Mouse (Mus musculus) midbrain, embryonic 12.5 days (tissue): ENCODE results near the gene Ubxn1. TPM values are rescaled to one million over a fixed set of nuclear protein-coding genes. Genes with fewer than 3 reads are reported as not detected.
A peak's percentile ranks its signal among the peaks of the same experiment; 100 is the strongest.

ENCODE experiments used
- ATAC-seq: fragments of 200-750 bp; cut with Nextera tagmentation; 2 replicates; pipeline ENCODE4 v1.8.0; 2017; ENCODE audit warnings: low read depth, moderate TSS enrichment, moderate library complexity; ENCODE audit not compliant: low FRiP score
- H3K27ac ChIP-seq: fragments of 300-500 bp; sonication (generic); replicated peaks from 2 replicates; pipeline ENCODE4 v1.5.1; 2016; ENCODE audit warnings: mild to moderate bottlenecking
- H3K27me3 ChIP-seq: fragments of 300-500 bp; sonication (generic); 2 replicates; pipeline ENCODE4 v1.6.1; 2016; ENCODE audit warnings: mild to moderate bottlenecking
- H3K36me3 ChIP-seq: fragments of 300-500 bp; sonication (generic); 2 replicates; pipeline ENCODE4 v1.6.1; 2016
- H3K4me1 ChIP-seq: fragments of 300-500 bp; sonication (generic); 2 replicates; pipeline ENCODE4 v1.6.1; 2016
- H3K4me2 ChIP-seq: fragments of 300-500 bp; sonication (generic); replicated peaks from 2 replicates; pipeline ENCODE4 v1.6.1; 2016; ENCODE audit warnings: mild to moderate bottlenecking, moderate library complexity
- H3K4me3 ChIP-seq: fragments of 300-500 bp; sonication (generic); 2 replicates; pipeline ENCODE4 v1.5.1; 2016; ENCODE audit warnings: mild to moderate bottlenecking
- H3K9ac ChIP-seq: fragments of 300-500 bp; sonication (generic); replicated peaks from 2 replicates; pipeline ENCODE4 v1.6.1; 2016; ENCODE audit warnings: mild to moderate bottlenecking, moderate library complexity
- H3K9me3 ChIP-seq: fragments of 300-500 bp; sonication (generic); 2 replicates; pipeline ENCODE4 v1.6.1; 2016; ENCODE audit warnings: mild to moderate bottlenecking
- WGBS: fragments of 180-500 bp; shearing (Covaris S2); methylation state at CpG from one replicate; pipeline ENCODE4 v1.1.7; 2016; 5-methylcytosine and 5-hydroxymethylcytosine counted together
- polyA plus RNA-seq: library from polyadenylated mRNA; unstranded; fragments of >200 nt; fragmentation: Nextera tagmentation; extraction: Ambion mirVana; gene quantifications from 2 replicates; pipeline ENCODE4 v1.2.1, GENCODE M21; 2016

Gene Ubxn1
- polyA plus RNA-seq, 1 experiment from 2014 or later: 175 TPM

DNA sequence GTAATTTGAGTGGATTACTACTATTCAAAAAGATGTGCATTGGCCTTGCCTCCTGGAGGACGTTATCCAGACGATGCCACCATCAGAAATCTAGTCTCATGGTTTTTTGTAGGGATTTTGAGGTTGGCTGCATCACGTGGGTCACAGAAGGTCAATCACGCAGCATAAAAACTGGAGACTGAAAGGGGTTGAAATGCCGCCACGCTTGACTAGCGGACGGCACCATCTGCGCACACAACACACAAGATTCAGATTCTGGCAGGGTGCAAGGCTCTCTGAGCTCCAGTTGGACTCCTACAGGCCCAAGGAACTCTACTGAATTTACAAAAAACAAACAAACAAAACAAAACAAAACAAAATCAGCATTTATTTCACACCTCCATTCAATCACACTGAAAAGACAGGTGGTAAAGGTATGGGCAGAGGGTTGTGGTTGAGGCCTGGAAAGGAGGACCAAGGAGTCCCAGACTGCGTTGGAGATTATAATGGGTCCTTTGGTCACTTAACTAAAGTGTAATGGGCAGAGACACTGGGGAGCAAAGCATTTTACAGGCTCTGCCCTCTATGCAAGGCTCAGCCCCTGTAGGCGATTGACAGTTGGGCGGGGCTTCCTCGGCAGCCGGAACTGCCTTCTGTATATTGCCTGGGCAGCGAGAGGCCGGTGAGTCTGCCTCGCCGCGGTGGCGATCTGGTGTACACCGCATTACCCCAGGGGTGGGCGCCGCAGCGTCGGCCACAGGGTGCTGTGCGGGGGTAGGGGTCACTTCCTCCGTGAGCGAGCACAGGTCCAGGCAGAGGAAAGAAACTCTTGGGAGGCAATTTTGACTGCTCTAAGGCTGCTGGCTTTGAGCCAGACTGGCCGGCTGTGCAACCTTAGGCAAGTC lies 31.1 kb upstream of the Ubxn1 start:
- 17% methylated on average over 29 of the region's 29 CpGs for WGBS
- Histone ChIP-seq H3K9me3 (no peaks in the 10 kb centered on the region), H3K4me3 (peak overlapping the region; percentile 59), H3K36me3 (peaks cover 27% of the 10 kb centered on the region), H3K27me3 (no peaks in the 10 kb centered on the region), H3K4me1 (peaks cover 28% of the 10 kb centered on the region), H3K4me2 (peak overlapping the region; percentile 73), H3K9ac (peak overlapping the region; percentile 72), H3K27ac (peak overlapping the region; percentile 97)
- peak; percentile 42 for ATAC-seq

DNA sequence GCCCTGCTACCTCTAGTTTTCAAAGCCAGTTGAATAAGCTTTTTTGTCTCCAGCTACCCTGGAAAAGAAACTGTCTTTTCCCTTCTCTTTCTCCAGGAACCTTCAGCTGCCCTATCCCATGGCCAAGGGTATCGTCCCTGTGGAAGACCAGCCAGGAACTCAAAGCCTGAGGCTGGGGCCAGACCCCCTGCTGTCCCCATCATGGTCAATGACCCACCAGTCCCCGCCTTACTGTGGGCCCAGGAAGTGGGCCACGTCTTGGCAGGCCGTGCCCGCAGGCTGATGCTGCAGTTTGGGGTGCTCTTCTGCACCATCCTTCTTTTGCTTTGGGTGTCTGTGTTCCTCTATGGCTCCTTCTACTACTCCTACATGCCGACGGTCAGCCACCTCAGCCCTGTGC lies 30.3 kb upstream of the Ubxn1 start:
- no peak overlapping the region for H3K27ac ChIP-seq
- peaks cover 28% of the 10 kb centered on the region for H3K4me1 ChIP-seq
- H3K9me3 ChIP-seq: no peaks in the 10 kb centered on the region
- 88% methylated on average over 7 of the region's 7 CpGs for WGBS
- H3K9ac ChIP-seq: peak overlapping the region; percentile 72
- H3K4me3 ChIP-seq: peak overlapping the region; percentile 59
- H3K4me2 ChIP-seq: peak overlapping the region; percentile 73
- no peaks in the 10 kb centered on the region for H3K27me3 ChIP-seq
- ATAC-seq: no peak
- peaks cover 28% of the 10 kb centered on the region for H3K36me3 ChIP-seq

DNA sequence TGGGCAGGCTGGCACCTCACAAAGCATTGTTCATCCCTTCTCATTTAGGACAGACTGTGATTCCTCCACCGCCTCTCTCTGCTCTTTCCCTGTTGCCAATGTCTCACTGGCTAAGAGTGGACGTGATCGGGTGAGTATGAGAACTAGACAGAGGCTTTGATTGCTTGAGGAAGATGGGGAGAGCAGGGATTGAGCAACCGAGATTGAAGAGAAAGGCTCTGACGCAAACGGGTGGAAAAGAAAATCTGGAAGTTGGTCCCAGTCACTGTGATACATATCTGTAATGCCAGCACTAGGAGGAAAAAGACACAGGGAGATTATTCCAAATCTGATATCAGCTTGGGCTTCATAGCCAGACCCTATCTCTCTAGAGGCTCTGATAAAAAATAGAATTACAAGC lies 28.3 kb upstream of the Ubxn1 start:
- Histone ChIP-seq H3K27me3 (no peaks in the 10 kb centered on the region), H3K27ac (no peak overlapping the region), H3K4me2 (no peak overlapping the region), H3K36me3 (peaks cover 48% of the 10 kb centered on the region), H3K4me3 (no peak overlapping the region), H3K4me1 (peaks cover 28% of the 10 kb centered on the region), H3K9me3 (no peaks in the 10 kb centered on the region), H3K9ac (no peak overlapping the region)
- ATAC-seq: no peak
- 87% methylated on average over 6 of the region's 6 CpGs for WGBS

DNA sequence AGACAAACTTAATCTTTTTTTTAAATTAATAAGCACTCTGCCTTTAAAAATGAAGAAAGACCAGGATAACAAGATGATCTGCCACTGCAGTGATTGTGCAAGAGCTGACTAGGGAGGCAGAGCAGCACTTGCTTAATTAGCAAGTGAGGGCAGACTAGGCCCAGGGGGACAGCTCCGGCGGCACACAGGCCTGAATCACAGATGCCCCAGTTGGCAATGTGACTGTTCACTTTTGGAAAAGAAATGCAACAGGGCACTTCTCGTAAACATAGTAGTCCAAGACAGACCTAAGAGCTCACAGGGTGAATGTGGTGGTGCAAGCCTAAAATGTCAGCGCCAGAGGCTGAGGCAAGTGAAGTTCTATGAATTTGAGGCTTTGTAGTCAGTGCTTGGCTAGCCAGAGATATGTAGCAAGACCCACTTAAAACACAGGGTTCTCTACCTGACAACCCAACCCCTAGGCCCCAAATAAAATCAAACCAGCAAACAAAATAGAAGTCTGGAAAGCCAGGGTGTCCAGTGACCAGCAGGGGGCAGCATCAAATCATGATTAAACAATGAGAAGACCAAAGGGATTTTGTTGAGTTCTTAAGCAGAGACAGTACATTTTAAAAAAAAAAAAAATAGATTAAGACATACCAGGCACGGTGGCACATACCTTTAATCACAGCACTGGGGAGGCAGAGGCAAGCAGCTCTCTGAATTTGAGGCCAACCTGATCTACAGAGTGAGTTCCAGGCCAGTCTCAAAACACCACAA lies 26.7 kb upstream of the Ubxn1 start:
- ATAC-seq: no peak
- H3K9ac ChIP-seq: no peak overlapping the region
- no peaks in the 10 kb centered on the region for H3K27me3 ChIP-seq
- H3K4me2 ChIP-seq: no peak overlapping the region
- 57% methylated on average over 5 of the region's 5 CpGs for WGBS
- H3K4me3 ChIP-seq: no peak overlapping the region
- no peak overlapping the region for H3K27ac ChIP-seq
- H3K4me1 ChIP-seq: peaks cover 16% of the 10 kb centered on the region
- H3K36me3 ChIP-seq: peaks cover 59% of the 10 kb centered on the region
- H3K9me3 ChIP-seq: no peaks in the 10 kb centered on the region

DNA sequence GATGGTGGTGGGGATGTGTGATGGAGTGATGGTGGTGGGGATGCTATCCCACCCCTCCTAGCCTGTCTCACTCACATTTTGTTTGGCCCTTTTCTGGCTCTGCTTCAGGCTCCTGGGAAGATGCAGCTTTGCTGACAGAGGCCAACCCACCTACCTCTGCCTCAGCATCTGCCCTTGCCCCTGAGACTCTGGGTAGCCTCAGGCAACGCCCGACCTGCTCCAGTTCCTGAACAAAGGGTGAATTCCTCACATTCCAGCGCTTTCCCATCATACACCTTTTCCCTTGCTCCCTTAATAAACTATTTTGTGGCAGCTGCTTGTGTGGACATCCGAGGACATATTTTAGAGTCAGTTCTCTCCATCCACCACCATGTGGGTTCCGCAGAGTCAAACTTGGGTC lies 22.9 kb upstream of the Ubxn1 start:
- no peak overlapping the region for H3K9ac ChIP-seq
- peaks cover 40% of the 10 kb centered on the region for H3K36me3 ChIP-seq

DNA sequence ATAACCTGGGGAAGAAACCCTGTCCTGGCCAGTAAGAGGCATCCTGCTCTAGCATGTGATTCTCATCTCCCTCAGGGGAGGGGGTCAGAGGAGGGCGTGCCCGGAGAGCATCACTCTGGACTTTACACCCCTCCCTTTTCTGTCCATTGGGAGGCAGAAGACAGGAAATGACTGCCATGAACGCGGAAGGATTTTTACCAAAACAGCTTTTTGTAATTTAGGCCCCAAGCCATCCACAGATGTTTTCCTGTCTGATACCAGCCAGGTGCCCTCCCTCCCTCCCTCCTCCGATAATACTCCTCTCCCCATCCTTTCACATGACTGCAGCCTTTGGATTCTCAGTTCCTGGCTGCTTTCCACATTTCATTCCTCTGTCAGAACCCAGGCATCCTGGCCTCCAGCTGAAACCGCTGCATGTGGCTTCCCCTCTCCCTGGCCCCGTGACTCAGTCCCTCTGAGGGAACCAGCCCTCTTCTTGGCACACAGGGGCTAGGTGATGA lies 20.8 kb upstream of the Ubxn1 start, which contains the start of gene Lrrn4cl:
Lrrn4cl (plus strand) TSS at position 367 of the 500 bp plus-strand sequence.
- WGBS: 43% methylated on average over 7 of the region's 7 CpGs
- Histone ChIP-seq H3K9me3 (no peaks in the 10 kb centered on the region), H3K4me3 (no peak within 1 kb of the TSS), H3K4me2 (no peak within 1 kb of the TSS), H3K27ac (no peak within 1 kb of the TSS), H3K4me1 (no peaks in the 10 kb centered on the region), H3K36me3 (peaks cover 36% of the 10 kb centered on the region), H3K27me3 (no peaks in the 10 kb centered on the region), H3K9ac (no peak within 1 kb of the TSS)
- no peak for ATAC-seq

More for the DNA sequence above, 22.9 kb upstream of the Ubxn1 start:
- no peaks in the 10 kb centered on the region for H3K4me1 ChIP-seq
- H3K4me3 ChIP-seq: no peak overlapping the region
- H3K27me3 ChIP-seq: no peaks in the 10 kb centered on the region
- 79% methylated on average over 5 of the region's 5 CpGs for WGBS
- no peak for ATAC-seq
- H3K9me3 ChIP-seq: no peaks in the 10 kb centered on the region
- no peak overlapping the region for H3K4me2 ChIP-seq
- no peak overlapping the region for H3K27ac ChIP-seq

DNA sequence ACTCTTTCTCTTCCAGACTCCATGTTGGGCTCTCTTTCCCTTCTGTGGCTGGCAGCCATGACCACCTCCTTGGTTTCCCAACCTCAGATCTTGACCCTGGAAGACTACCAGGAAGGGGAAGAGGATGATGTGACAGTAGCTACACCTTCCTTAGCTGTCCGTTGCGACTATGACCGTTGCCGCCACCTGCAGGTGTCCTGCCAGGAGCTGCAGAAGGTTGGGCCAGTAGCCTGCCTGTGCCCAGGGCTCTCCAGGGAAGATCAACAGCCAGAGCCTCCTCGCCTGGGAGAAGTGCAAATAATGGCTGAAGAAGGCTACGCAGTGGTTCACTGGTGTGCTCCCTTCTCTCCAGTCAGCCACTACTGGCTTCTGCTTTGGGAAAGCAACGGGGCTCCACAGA lies 19.7 kb upstream of the Ubxn1 start:
- no peak overlapping the region for H3K27ac ChIP-seq
- H3K9ac ChIP-seq: no peak overlapping the region
- no peaks in the 10 kb centered on the region for H3K9me3 ChIP-seq
- H3K4me1 ChIP-seq: no peaks in the 10 kb centered on the region
- ATAC-seq: no peak
- H3K4me3 ChIP-seq: no peak overlapping the region
- WGBS: 60% methylated on average over 7 of the region's 7 CpGs
- H3K36me3 ChIP-seq: peaks cover 24% of the 10 kb centered on the region
- H3K4me2 ChIP-seq: no peak overlapping the region
- H3K27me3 ChIP-seq: 0 out of 2 replicates have a peak, but pooled peaks cover 2% of the 10 kb centered on the region

DNA sequence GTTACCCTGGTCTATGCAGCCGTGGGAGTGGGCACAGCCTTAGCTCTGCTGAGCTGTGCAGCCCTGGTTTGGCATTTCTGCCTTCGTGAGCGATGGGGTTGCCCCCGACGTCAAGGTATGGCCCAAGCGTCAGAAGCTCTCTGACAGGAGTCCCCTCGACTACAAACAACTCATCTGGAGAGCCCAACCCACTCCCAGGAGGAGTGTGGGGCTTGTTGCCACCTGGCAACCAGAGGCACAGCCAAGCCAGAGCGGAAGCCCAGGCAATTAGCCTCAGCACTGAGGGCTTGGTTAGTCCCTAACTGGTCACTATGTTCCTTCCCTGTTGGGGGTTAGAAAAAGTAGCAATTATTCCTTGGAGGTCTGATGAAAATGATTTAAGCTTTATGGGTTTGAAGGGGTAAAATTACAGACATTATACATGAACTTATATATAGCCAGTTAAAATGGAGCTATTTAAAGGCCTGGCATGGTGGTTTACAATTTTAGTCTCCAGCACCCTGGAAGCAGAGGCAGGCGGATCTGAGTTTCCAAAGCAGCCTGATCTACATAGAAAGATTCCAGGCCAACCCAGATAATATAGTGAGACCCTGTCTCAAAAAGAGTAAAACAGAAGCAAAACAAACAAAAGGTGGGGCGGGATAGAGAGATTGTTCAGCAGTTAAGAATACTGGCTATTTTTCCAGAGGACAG lies 18.9 kb upstream of the Ubxn1 start:
- ATAC-seq: no peak
- Histone ChIP-seq H3K4me1 (no peaks in the 10 kb centered on the region), H3K9ac (no peak overlapping the region), H3K27ac (no peak overlapping the region), H3K9me3 (no peaks in the 10 kb centered on the region), H3K27me3 (0 out of 2 replicates have a peak, but pooled peaks cover 2% of the 10 kb centered on the region), H3K4me3 (no peak overlapping the region), H3K4me2 (no peak overlapping the region), H3K36me3 (peaks cover 17% of the 10 kb centered on the region)
- WGBS: 58% methylated on average over 10 of the region's 10 CpGs

DNA sequence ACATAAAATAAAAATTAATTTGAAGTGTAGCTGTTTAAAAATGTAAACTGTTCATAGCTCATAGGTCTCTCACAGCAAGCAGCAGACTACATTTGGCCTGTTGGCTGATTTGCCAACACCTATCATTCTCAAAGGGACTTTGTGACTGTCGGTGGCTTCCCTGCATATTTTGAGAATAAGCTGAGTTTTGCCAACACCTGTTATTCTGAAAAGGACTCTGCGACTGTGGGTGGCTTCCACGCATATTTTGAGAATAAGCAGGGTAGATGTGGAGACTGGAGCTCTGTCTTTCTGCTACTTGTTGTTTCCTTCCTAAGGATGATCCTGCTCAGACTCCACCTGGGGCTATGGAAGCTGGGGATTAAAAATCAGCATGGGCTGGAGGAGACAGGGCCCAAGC lies 18.2 kb upstream of the Ubxn1 start:
- Histone ChIP-seq H3K27ac (no peak overlapping the region), H3K4me3 (no peak overlapping the region), H3K9me3 (no peaks in the 10 kb centered on the region), H3K9ac (no peak overlapping the region), H3K4me1 (no peaks in the 10 kb centered on the region), H3K27me3 (0 out of 2 replicates have a peak, but pooled peaks cover 2% of the 10 kb centered on the region), H3K4me2 (no peak overlapping the region), H3K36me3 (peaks cover 10% of the 10 kb centered on the region; the same call in 1 of the 2 replicates)
- ATAC-seq: no peak
- WGBS: 86% methylated on average over 3 of the region's 3 CpGs

DNA sequence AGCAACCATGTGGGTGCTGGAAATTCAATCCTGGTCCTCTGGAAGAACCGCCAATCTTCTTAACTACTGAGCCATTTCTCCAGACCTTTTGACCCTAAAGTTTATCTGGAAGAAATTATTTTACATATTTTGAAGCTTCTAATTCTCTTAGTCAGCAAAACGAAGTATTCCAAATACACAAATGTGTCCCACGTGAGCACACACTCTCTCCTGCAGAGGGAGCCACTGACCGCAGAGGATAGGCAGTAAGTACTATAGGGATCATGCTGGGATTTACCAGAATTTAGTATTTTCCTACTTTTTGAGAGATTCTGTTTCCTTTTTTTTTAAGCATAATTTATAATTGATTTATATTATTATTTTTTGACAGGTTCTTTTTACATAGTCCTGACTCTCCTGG lies 13.6 kb upstream of the Ubxn1 start:
- Histone ChIP-seq H3K4me3 (no peak overlapping the region), H3K9me3 (no peaks in the 10 kb centered on the region), H3K4me1 (no peaks in the 10 kb centered on the region), H3K27me3 (0 out of 2 replicates have a peak, but pooled peaks cover 2% of the 10 kb centered on the region), H3K4me2 (no peak overlapping the region), H3K9ac (no peak overlapping the region), H3K27ac (no peak overlapping the region), H3K36me3 (no peaks in the 10 kb centered on the region)
- 38% methylated on average over 4 of the region's 4 CpGs for WGBS
- no peak for ATAC-seq

DNA sequence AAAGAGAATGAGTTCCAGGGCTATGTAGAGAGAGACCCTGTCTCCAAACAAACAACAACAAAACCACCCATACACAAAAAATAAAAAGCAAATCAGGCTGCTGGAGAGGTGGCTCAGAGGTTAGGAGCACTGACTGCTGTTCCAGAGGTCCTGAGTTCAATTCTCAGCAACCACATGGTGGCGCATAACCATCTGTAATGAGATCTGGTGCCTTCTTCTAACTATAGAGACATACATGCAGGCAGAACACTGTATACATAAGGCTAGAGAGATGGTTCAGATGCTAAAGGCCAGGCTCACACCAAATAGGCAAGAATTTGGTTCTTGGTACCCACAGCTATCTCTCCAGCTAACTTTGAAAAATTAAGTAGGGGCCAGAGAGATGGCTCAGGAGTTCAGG lies 12.3 kb upstream of the Ubxn1 start:
- Histone ChIP-seq H3K36me3 (no peaks in the 10 kb centered on the region), H3K27ac (no peak overlapping the region), H3K27me3 (0 out of 2 replicates have a peak, but pooled peaks cover 2% of the 10 kb centered on the region), H3K9ac (no peak overlapping the region), H3K4me1 (no peaks in the 10 kb centered on the region), H3K4me2 (no peak overlapping the region), H3K9me3 (no peaks in the 10 kb centered on the region), H3K4me3 (no peak overlapping the region)
- 20% methylated on average over 1 of the region's 1 CpGs for WGBS
- no peak for ATAC-seq
